Mouse (Mus musculus) left cerebral cortex, adult 2 months (tissue): ENCODE measurements around the gene Gm4131. TPM values are rescaled to one million over a fixed set of nuclear protein-coding genes. Genes with fewer than 3 reads are reported as not detected.
A peak's percentile ranks its signal among the peaks of the same experiment; 100 is the strongest.

Source experiments
- DNase-seq, 2 experiments: peaks; one replicate each; pipeline ENCODE4 v3.0.0; 2021 to 2022; ENCODE audit warnings: low spot score in 2 of 2, mixed read lengths in 1 of 2; ENCODE audit errors: extremely low spot score in 1 of 2
- H3K27ac ChIP-seq: fragments of 200-600 bp; 2 replicates; pipeline ENCODE4 v1.8.1; 2022
- H3K4me3 ChIP-seq: fragments of 200-600 bp; 2 replicates; pipeline ENCODE4 v1.8.1; 2022
- CTCF ChIP-seq: fragments of 200-600 bp; IDR thresholded peaks from 2 replicates; pipeline ENCODE4 v1.8.1; 2022; ENCODE audit warnings: antibody characterized with exemption, mild to moderate bottlenecking, moderate library complexity
- intact Hi-C: fragments of 180-260 bp; cut with DNase I; formaldehyde crosslinking; loops from one replicate; pipeline ENCODE4 v1.15.1; 2025
- total RNA-seq, 2 experiments: library from RNA; stranded (reverse); gene quantifications; 2 replicates each; pipeline ENCODE4 v1.2.3; 2021

Gm4131 gene
- total RNA-seq, 2 experiments from 2014 or later: not detected

GRCm38 (mm10) chr14:62570299-62570698 lies 3.6 kb upstream of the Gm4131 start:
- no peak for DNase-seq
- intact Hi-C loops: no loop called here
- Histone ChIP-seq H3K4me3 (no peak overlapping the region), H3K27ac (no peak overlapping the region)
- no peak for TF ChIP-seq CTCF

- no peak for TF ChIP-seq CTCF
- Histone ChIP-seq H3K27ac (no peak overlapping the region), H3K4me3 (no peak overlapping the region)
- no peak for DNase-seq
- intact Hi-C loops: no loop called here
Measured at GRCm38 (mm10) chr14:62569463-62569862, 2.7 kb upstream of the Gm4131 start.

- Histone ChIP-seq H3K4me3 (no peak overlapping the region), H3K27ac (no peak overlapping the region)
- no peak for TF ChIP-seq CTCF
- intact Hi-C loops: no loop called here
- no peak for DNase-seq
Measured at GRCm38 (mm10) chr14:62563679-62564078, 3.0 kb downstream of the Gm4131 start.

GRCm38 (mm10) chr14:62561875-62562748 lies 4.6 kb downstream of the Gm4131 start:
- Histone ChIP-seq H3K27ac (0 out of 2 replicates have a peak overlapping the region, but pooled peaks have one; percentile 10), H3K4me3 (peak overlapping the region; percentile 16; the same call in 1 of the 2 replicates)
- intact Hi-C loops: no loop called here
- peak; percentile 28 for TF ChIP-seq CTCF
- peak in 1 of 2 experiments; percentile 30 for DNase-seq

- Histone ChIP-seq H3K4me3 (no peak overlapping the region; the same call in 1 of the 2 replicates), H3K27ac (no peak overlapping the region)
- intact Hi-C loops: loop anchor here (5.0 kb wide), 1 partner anchor 205 kb away; the partner anchor contains the start of gene Ints6
- no peak for TF ChIP-seq CTCF
- no peak for DNase-seq
Measured at GRCm38 (mm10) chr14:62557111-62557510, 9.6 kb downstream of the Gm4131 start.

GRCm38 (mm10) chr14:62555840-62556810 lies 10.6 kb downstream of the Gm4131 start:
- no peak; the same call in 1 of the 2 replicates for TF ChIP-seq CTCF
- Histone ChIP-seq H3K27ac (peak overlapping the region; percentile 69), H3K4me3 (peak overlapping the region; percentile 83)
- no peak for DNase-seq
- intact Hi-C loops: loop anchor here (2.0 to 5.0 kb wide), 3 partner anchors 51 to 206 kb away; partner anchors contain the start of gene Ints6

- intact Hi-C loops: loop anchor here (2.0 to 5.0 kb wide), 3 partner anchors 51 to 207 kb away; partner anchors contain the start of gene Ints6
- peak; percentile 54 for TF ChIP-seq CTCF
- peak within 1 kb of the TSS; percentile 69 for H3K27ac ChIP-seq
- peak within 1 kb of the TSS; percentile 83 for H3K4me3 ChIP-seq
- peak; percentile 82 to 83 for DNase-seq
Measured at GRCm38 (mm10) chr14:62555309-62555829, 11.4 kb downstream of the Gm4131 start, which contains the start of gene Fam124a. Gene Fam124a, plus strand, starts transcription at chr14:62555737.

- TF ChIP-seq CTCF: no peak
- intact Hi-C loops: loop anchor here (2.0 kb wide), 2 partner anchors 53 to 61 kb away; no protein-coding TSS in a partner anchor
- DNase-seq: no peak
- no peak overlapping the region for H3K4me3 ChIP-seq
- no peak overlapping the region for H3K27ac ChIP-seq
Measured at GRCm38 (mm10) chr14:62553786-62554185, 12.9 kb downstream of the Gm4131 start.

GRCm38 (mm10) chr14:62552771-62553170 lies 13.9 kb downstream of the Gm4131 start:
- DNase-seq: no peak
- no peak overlapping the region for H3K4me3 ChIP-seq
- TF ChIP-seq CTCF: no peak
- H3K27ac ChIP-seq: no peak overlapping the region
- intact Hi-C loops: no loop called here

- no peak for DNase-seq
- Histone ChIP-seq H3K4me3 (no peak overlapping the region), H3K27ac (no peak overlapping the region)
- intact Hi-C loops: no loop called here
- TF ChIP-seq CTCF: no peak
Measured at GRCm38 (mm10) chr14:62550121-62550520, 16.6 kb downstream of the Gm4131 start.

- no peak for TF ChIP-seq CTCF
- H3K27ac ChIP-seq: no peak overlapping the region
- intact Hi-C loops: no loop called here
- DNase-seq: no peak
- H3K4me3 ChIP-seq: no peak overlapping the region
Measured at GRCm38 (mm10) chr14:62546746-62547145, 20.0 kb downstream of the Gm4131 start.
